ENCODE assay signal across 10 mouse cellular contexts in the genomic region with DNA sequence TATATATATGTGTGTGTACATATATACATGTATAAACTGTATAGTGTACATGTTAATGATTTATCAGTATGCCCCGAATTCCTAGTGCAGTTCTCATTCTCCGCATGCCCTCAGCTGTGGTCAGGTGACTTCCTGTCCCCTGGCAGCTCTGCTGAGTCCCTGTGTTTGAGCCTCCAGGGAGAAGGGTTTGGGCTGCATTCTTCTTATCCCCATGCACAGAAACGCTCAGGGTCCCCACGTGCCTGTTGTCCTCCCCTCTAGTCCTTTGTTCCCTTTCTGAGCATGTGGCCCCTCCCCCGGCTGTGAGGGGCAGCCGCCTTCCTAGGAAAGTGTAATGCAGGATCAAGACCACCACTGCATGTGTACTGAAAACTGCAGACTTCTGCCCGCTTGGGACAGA. TPM values are rescaled to one million over a fixed set of nuclear protein-coding genes. Genes with fewer than 3 reads are reported as not detected.
A peak's percentile ranks its signal among the peaks of the same experiment; 100 is the strongest.
DNase-seq lines count a peak whose midpoint lies in the region; ATAC-seq and TF ChIP-seq lines count a peak whose summit lies in the region.
"Had no signal": no experiment of that assay in that cellular context is flagged by ENCODE, and none has a peak within 500 bp of the region (broad histone marks: within the 10 kb centered on the region; RNA-seq: fewer than 3 reads in every experiment).

No protein-coding gene starts in this region.

- peaks cover 8% of the 10 kb centered on the region for H3K4me1 ChIP-seq in liver, embryonic 16.5 days (ENCODE audit: control insufficient read depth, low read depth, low read length)
- H3K4me1 ChIP-seq in liver, embryonic 12.5 days: peaks cover 24% of the 10 kb centered on the region
- peaks cover 20% of the 10 kb centered on the region for H3K4me1 ChIP-seq in forebrain, embryonic 13.5 days
- H3K4me1 ChIP-seq in limb, embryonic 14.5 days (ENCODE audit: control insufficient read depth, insufficient read depth, low read length): peaks cover 12% of the 10 kb centered on the region

- no peaks in the 10 kb centered on the region; the same call in 1 of the 2 replicates for H3K36me3 ChIP-seq in liver, embryonic 16.5 days (ENCODE audit: control insufficient read depth, insufficient read depth)
- H3K36me3 ChIP-seq in liver, embryonic 12.5 days: peaks cover 14% of the 10 kb centered on the region
- H3K36me3 ChIP-seq in forebrain, embryonic 13.5 days (ENCODE audit: poor library complexity, severe bottlenecking): peaks cover 34% of the 10 kb centered on the region
- peaks cover 12% of the 10 kb centered on the region for H3K36me3 ChIP-seq in limb, embryonic 14.5 days (ENCODE audit: control insufficient read depth, insufficient read depth, low read length)

- peak; percentile 18; the same call in 1 of the 2 replicates for ATAC-seq in liver, embryonic 16.5 days (ENCODE audit: low read depth)
- no peak for ATAC-seq in liver, embryonic 12.5 days
- peak; percentile 22; the same call in 1 of the 2 replicates for ATAC-seq in forebrain, embryonic 13.5 days
- ATAC-seq in limb, embryonic 14.5 days (ENCODE audit: low FRiP score, low read depth): peak; percentile 38; the same call in 1 of the 2 replicates
- no peak for ATAC-seq in megakaryocyte, adult 5-6 weeks (ENCODE audit: poor library complexity, severe bottlenecking)
- ATAC-seq in monocyte, adult 5-6 weeks (replicated peaks; ENCODE audit: insufficient number of reproducible peaks, low FRiP score, low TSS enrichment, poor library complexity, severe bottlenecking): no peak

- WGBS in liver, embryonic 16.5 days (ENCODE audit: insufficient replicate concordance): 15% methylated on average over 7 of the region's 7 CpGs
- WGBS in liver, embryonic 12.5 days (ENCODE audit: insufficient replicate concordance): 18% methylated on average over 7 of the region's 7 CpGs
- 10% methylated on average over 7 of the region's 7 CpGs for WGBS in forebrain, embryonic 13.5 days
- WGBS in limb, embryonic 14.5 days: 11% methylated on average over 7 of the region's 7 CpGs

- H3K27me3 ChIP-seq in liver, embryonic 16.5 days (ENCODE audit: control insufficient read depth, insufficient read depth, low read depth, low read length): no peaks in the 10 kb centered on the region
- H3K27me3 ChIP-seq in liver, embryonic 12.5 days (replicated peaks): no peaks in the 10 kb centered on the region
- H3K27me3 ChIP-seq in forebrain, embryonic 13.5 days: no peaks in the 10 kb centered on the region
- H3K27me3 ChIP-seq in limb, embryonic 14.5 days (ENCODE audit: control insufficient read depth, insufficient read depth, low read length): no peaks in the 10 kb centered on the region
- H3K27me3 ChIP-seq: hindbrain, embryonic 15.5 days had no signal

- H3K4me2 ChIP-seq in liver, embryonic 16.5 days (ENCODE audit: low read depth, low read length): no peak overlapping the region
- H3K4me2 ChIP-seq in liver, embryonic 12.5 days: no peak overlapping the region
- no peak overlapping the region for H3K4me2 ChIP-seq in forebrain, embryonic 13.5 days
- H3K4me2 ChIP-seq in limb, embryonic 14.5 days (replicated peaks; ENCODE audit: low read depth, low read length, severe bottlenecking): no peak overlapping the region
- H3K4me2 ChIP-seq: hindbrain, embryonic 15.5 days had no signal

- no peak overlapping the region for H3K4me3 ChIP-seq in liver, embryonic 16.5 days (ENCODE audit: low read depth, low read length)
- no peak overlapping the region for H3K4me3 ChIP-seq in liver, embryonic 12.5 days
- no peak overlapping the region for H3K4me3 ChIP-seq in forebrain, embryonic 13.5 days
- H3K4me3 ChIP-seq in limb, embryonic 14.5 days (replicated peaks; ENCODE audit: low read length): no peak overlapping the region
- H3K4me3 ChIP-seq: hindbrain, embryonic 15.5 days had no signal

- H3K9ac ChIP-seq in liver, embryonic 16.5 days (ENCODE audit: low read depth, low read length): no peak overlapping the region
- H3K9ac ChIP-seq in liver, embryonic 12.5 days: no peak overlapping the region
- peak overlapping the region; percentile 34 for H3K9ac ChIP-seq in forebrain, embryonic 13.5 days
- no peak overlapping the region for H3K9ac ChIP-seq in limb, embryonic 14.5 days (ENCODE audit: low read depth, low read length, severe bottlenecking)
- H3K9ac ChIP-seq: hindbrain, embryonic 15.5 days had no signal

- no peak for TF ChIP-seq POLR2A in limb, embryonic 14.5 days (IDR thresholded peaks at IDR 0.05; ENCODE audit: borderline replicate concordance, extremely low read depth, insufficient read depth, insufficient read length)

- DNase-seq in embryo, embryonic 11 days: peak; percentile 74
- no peak for DNase-seq in limb, embryonic 14.5 days (ENCODE audit: low spot score)
- DNase-seq in adrenal gland, postnatal 25 days: no peak
- DNase-seq: right cerebral cortex, postnatal 4 days had no signal

- no peaks in the 10 kb centered on the region for H3K9me3 ChIP-seq in liver, embryonic 16.5 days (replicated peaks; ENCODE audit: control insufficient read depth, low read length)
- no peaks in the 10 kb centered on the region for H3K9me3 ChIP-seq in liver, embryonic 12.5 days (replicated peaks)
- no peaks in the 10 kb centered on the region for H3K9me3 ChIP-seq in forebrain, embryonic 13.5 days (replicated peaks)
- H3K9me3 ChIP-seq in limb, embryonic 14.5 days (ENCODE audit: control insufficient read depth, low read length): no peaks in the 10 kb centered on the region
- H3K9me3 ChIP-seq: hindbrain, embryonic 15.5 days had no signal

- H3K27ac ChIP-seq in liver, embryonic 16.5 days (ENCODE audit: low read length): no peak overlapping the region
- no peak overlapping the region for H3K27ac ChIP-seq in liver, embryonic 12.5 days
- 0 out of 2 replicates have a peak overlapping the region, but pooled peaks have one; percentile 31 for H3K27ac ChIP-seq in forebrain, embryonic 13.5 days
- H3K27ac ChIP-seq in limb, embryonic 14.5 days (replicated peaks; ENCODE audit: low read depth, low read length): peak overlapping the region; percentile 48
- H3K27ac ChIP-seq: hindbrain, embryonic 15.5 days had no signal

RNA-seq across cellular contexts. Expression of gene Mybphl, which starts 3.8 kb away (rescaled TPM):
- 0.71 and 1.0 TPM in 2 replicates for polyA plus RNA-seq in liver, embryonic 16.5 days (2015; fragmentation: Nextera tagmentation; extraction: Ambion mirVana)
- 0.19 TPM in 1 of 2 replicates, not detected in the other for polyA plus RNA-seq in liver, embryonic 12.5 days (2016; fragmentation: Nextera tagmentation; extraction: Ambion mirVana)
- polyA plus RNA-seq in forebrain, embryonic 13.5 days (2015; fragmentation: Nextera tagmentation; extraction: Ambion mirVana): not detected in 2 replicates
- not detected in 2 replicates for polyA plus RNA-seq in limb, embryonic 14.5 days (2012; rRNA removed)
- not detected in 2 replicates for polyA plus RNA-seq in limb, embryonic 14.5 days (2014; fragmentation: Nextera tagmentation; extraction: Ambion mirVana)
- total RNA-seq in adrenal gland, postnatal 25 days (2021): not detected in 2 replicates
- total RNA-seq in megakaryocyte, adult 5-6 weeks (2015): not detected in 2 replicates
- not detected in 2 replicates for total RNA-seq in megakaryocyte, adult 5-6 weeks (2017)
- not detected in 3 replicates for total RNA-seq in monocyte, adult 5-6 weeks (2017)

RNA-seq across cellular contexts. Expression of gene Psrc1, which starts 22.7 kb away (rescaled TPM):
- polyA plus RNA-seq in liver, embryonic 16.5 days (2015; fragmentation: Nextera tagmentation; extraction: Ambion mirVana): 12.0 and 12.1 TPM in 2 replicates
- 20.2 and 21.2 TPM in 2 replicates for polyA plus RNA-seq in liver, embryonic 12.5 days (2016; fragmentation: Nextera tagmentation; extraction: Ambion mirVana)
- 68.6 and 68.9 TPM in 2 replicates for polyA plus RNA-seq in forebrain, embryonic 13.5 days (2015; fragmentation: Nextera tagmentation; extraction: Ambion mirVana)
- polyA plus RNA-seq in limb, embryonic 14.5 days (2012; rRNA removed): 86.7 and 91.5 TPM in 2 replicates
- polyA plus RNA-seq in limb, embryonic 14.5 days (2014; fragmentation: Nextera tagmentation; extraction: Ambion mirVana): 38.0 and 39.1 TPM in 2 replicates
- total RNA-seq in adrenal gland, postnatal 25 days (2021): 2.5 and 3.7 TPM in 2 replicates
- 11.9 and 12.2 TPM in 2 replicates for total RNA-seq in megakaryocyte, adult 5-6 weeks (2015)
- 12.8 and 15.4 TPM in 2 replicates for total RNA-seq in megakaryocyte, adult 5-6 weeks (2017)
- 0.68 to 1.4 TPM (median 0.86 TPM) in 3 replicates for total RNA-seq in monocyte, adult 5-6 weeks (2017)

RNA-seq across cellular contexts. Expression of gene Celsr2, which starts 54.5 kb away (rescaled TPM):
- polyA plus RNA-seq in liver, embryonic 16.5 days (2015; fragmentation: Nextera tagmentation; extraction: Ambion mirVana): 0.08 and 0.30 TPM in 2 replicates
- polyA plus RNA-seq in liver, embryonic 12.5 days (2016; fragmentation: Nextera tagmentation; extraction: Ambion mirVana): 0.49 and 0.93 TPM in 2 replicates
- polyA plus RNA-seq in forebrain, embryonic 13.5 days (2015; fragmentation: Nextera tagmentation; extraction: Ambion mirVana): 45.3 and 56.9 TPM in 2 replicates
- 18.9 and 23.3 TPM in 2 replicates for polyA plus RNA-seq in limb, embryonic 14.5 days (2012; rRNA removed)
- 10.5 and 15.5 TPM in 2 replicates for polyA plus RNA-seq in limb, embryonic 14.5 days (2014; fragmentation: Nextera tagmentation; extraction: Ambion mirVana)
- total RNA-seq in adrenal gland, postnatal 25 days (2021): 6.4 and 7.5 TPM in 2 replicates
- total RNA-seq in megakaryocyte, adult 5-6 weeks (2015): 0.75 and 0.94 TPM in 2 replicates
- total RNA-seq in megakaryocyte, adult 5-6 weeks (2017): 0.22 and 0.81 TPM in 2 replicates
- 0.11 to 1.8 TPM (median 0.19 TPM) in 3 replicates for total RNA-seq in monocyte, adult 5-6 weeks (2017)

Comparison
In these comparisons a context has a peak if more than half of its experiments do, and no peak if none do; other contexts are left out.
1. ATAC-seq: peak in liver, embryonic 16.5 days (single experiment), forebrain, embryonic 13.5 days (single experiment) and limb, embryonic 14.5 days (single experiment); none in liver, embryonic 12.5 days (single experiment), megakaryocyte, adult 5-6 weeks (single experiment) and monocyte, adult 5-6 weeks (single experiment).
2. H3K27ac ChIP-seq: peak in forebrain, embryonic 13.5 days (single experiment) and limb, embryonic 14.5 days (single experiment); none in liver, embryonic 16.5 days (single experiment) and liver, embryonic 12.5 days (single experiment).